Mouse (Mus musculus) forebrain, embryonic 15.5 days (tissue): ENCODE results near the gene Clptm1l. TPM values are rescaled to one million over a fixed set of nuclear protein-coding genes. Genes with fewer than 3 reads are reported as not detected.

Experiments
- ATAC-seq: fragments of 200-750 bp; cut with Nextera tagmentation; replicated peaks from 2 replicates; pipeline ENCODE4 v1.8.0; 2017; ENCODE audit warnings: mild to moderate bottlenecking, moderate TSS enrichment, moderate library complexity
- H3K27ac ChIP-seq: fragments of 300-500 bp; sonication (generic); replicated peaks from 2 replicates; pipeline ENCODE4 v1.5.1; 2015; ENCODE audit warnings: mild to moderate bottlenecking, inconsistent platforms
- H3K27me3 ChIP-seq: fragments of 300-500 bp; sonication (generic); 2 replicates; pipeline ENCODE4 v1.6.1; 2015; ENCODE audit warnings: inconsistent platforms
- H3K36me3 ChIP-seq: fragments of 300-500 bp; sonication (generic); 2 replicates; pipeline ENCODE4 v1.6.1; 2015; ENCODE audit warnings: mild to moderate bottlenecking, inconsistent platforms
- H3K4me1 ChIP-seq: fragments of 300-500 bp; sonication (generic); 2 replicates; pipeline ENCODE4 v1.6.1; 2015; ENCODE audit warnings: inconsistent platforms
- H3K4me2 ChIP-seq: fragments of 300-500 bp; sonication (generic); replicated peaks from 2 replicates; pipeline ENCODE4 v1.6.1; 2015; ENCODE audit warnings: mild to moderate bottlenecking, inconsistent platforms
- H3K4me3 ChIP-seq: fragments of 300-500 bp; sonication (generic); 2 replicates; pipeline ENCODE4 v1.5.1; 2015; ENCODE audit warnings: mild to moderate bottlenecking, inconsistent platforms
- H3K9ac ChIP-seq: fragments of 300-500 bp; sonication (generic); replicated peaks from 2 replicates; pipeline ENCODE4 v1.6.1; 2015; ENCODE audit warnings: mild to moderate bottlenecking, inconsistent platforms
- H3K9me3 ChIP-seq: fragments of 300-500 bp; sonication (generic); 2 replicates; pipeline ENCODE4 v1.6.1; 2016; ENCODE audit warnings: inconsistent platforms
- WGBS: fragments of 180-500 bp; shearing (Covaris S2); methylation state at CpG from one replicate; pipeline ENCODE4 v1.1.7; 2015; ENCODE audit warnings: mixed read lengths; 5-methylcytosine and 5-hydroxymethylcytosine counted together
- polyA plus RNA-seq: library from polyadenylated mRNA; unstranded; fragments of >200 nt; fragmentation: Nextera tagmentation; extraction: Ambion mirVana; gene quantifications from 2 replicates; pipeline ENCODE4 v1.2.1, GENCODE M21; 2015

The Clptm1l gene
- polyA plus RNA-seq: 125 and 130 TPM in 2 replicates

- peak within 1 kb of the TSS; percentile 80 for H3K4me2 ChIP-seq
- peak; percentile 98 for ATAC-seq
- H3K27me3 ChIP-seq: no peaks in the 10 kb centered on the region
- peaks cover 23% of the 10 kb centered on the region for H3K4me1 ChIP-seq
- H3K36me3 ChIP-seq: peaks cover 23% of the 10 kb centered on the region
- peak within 1 kb of the TSS; percentile 92 for H3K9ac ChIP-seq
- peak within 1 kb of the TSS; percentile 89 for H3K4me3 ChIP-seq
- WGBS: under 1% methylated on average over 53 of the region's 53 CpGs
- H3K9me3 ChIP-seq: no peaks in the 10 kb centered on the region
- H3K27ac ChIP-seq: peak within 1 kb of the TSS; percentile 84
Measured at GRCm38 (mm10) chr13:73603522-73604155, at the start of gene Clptm1l. Clptm1l (plus strand) TSS chr13:73604006.

GRCm38 (mm10) chr13:73564201-73564600 is 39.6 kb upstream of the Clptm1l start:
- no peak overlapping the region for H3K27ac ChIP-seq
- H3K4me1 ChIP-seq: no peaks in the 10 kb centered on the region
- no peak overlapping the region for H3K9ac ChIP-seq
- H3K4me3 ChIP-seq: no peak overlapping the region
- 88% methylated on average over 5 of the region's 5 CpGs for WGBS
- no peaks in the 10 kb centered on the region for H3K9me3 ChIP-seq
- H3K4me2 ChIP-seq: no peak overlapping the region
- ATAC-seq: no peak
- H3K36me3 ChIP-seq: no peaks in the 10 kb centered on the region
- H3K27me3 ChIP-seq: no peaks in the 10 kb centered on the region

- Histone ChIP-seq H3K27me3 (no peaks in the 10 kb centered on the region), H3K4me3 (no peak overlapping the region), H3K4me2 (no peak overlapping the region), H3K4me1 (no peaks in the 10 kb centered on the region), H3K27ac (no peak overlapping the region), H3K9me3 (no peaks in the 10 kb centered on the region), H3K36me3 (no peaks in the 10 kb centered on the region), H3K9ac (no peak overlapping the region)
- ATAC-seq: no peak
Measured at GRCm38 (mm10) chr13:73575051-73575450, 28.8 kb upstream of the Clptm1l start.

- Histone ChIP-seq H3K27me3 (no peaks in the 10 kb centered on the region), H3K4me3 (no peak overlapping the region), H3K9me3 (no peaks in the 10 kb centered on the region), H3K27ac (no peak overlapping the region), H3K4me1 (no peaks in the 10 kb centered on the region), H3K9ac (no peak overlapping the region), H3K36me3 (no peaks in the 10 kb centered on the region), H3K4me2 (no peak overlapping the region)
- no peak for ATAC-seq
- WGBS: 76% methylated on average over 2 of the region's 2 CpGs
Measured at GRCm38 (mm10) chr13:73577277-73577676, 26.5 kb upstream of the Clptm1l start.

- H3K27ac ChIP-seq: no peak overlapping the region
- no peaks in the 10 kb centered on the region for H3K9me3 ChIP-seq
- no peak overlapping the region for H3K4me3 ChIP-seq
- WGBS: 88% methylated on average over 3 of the region's 3 CpGs
- H3K9ac ChIP-seq: no peak overlapping the region
- ATAC-seq: no peak
- no peaks in the 10 kb centered on the region for H3K4me1 ChIP-seq
- no peaks in the 10 kb centered on the region for H3K36me3 ChIP-seq
- H3K27me3 ChIP-seq: no peaks in the 10 kb centered on the region
- no peak overlapping the region for H3K4me2 ChIP-seq
Measured at GRCm38 (mm10) chr13:73591488-73591887, 12.3 kb upstream of the Clptm1l start.

- ATAC-seq: no peak
- no peak overlapping the region for H3K27ac ChIP-seq
- H3K9ac ChIP-seq: no peak overlapping the region
- H3K4me3 ChIP-seq: no peak overlapping the region
- no peaks in the 10 kb centered on the region for H3K9me3 ChIP-seq
- H3K4me2 ChIP-seq: no peak overlapping the region
- no peaks in the 10 kb centered on the region for H3K4me1 ChIP-seq
- 36% methylated on average over 2 of the region's 2 CpGs for WGBS
- no peaks in the 10 kb centered on the region for H3K36me3 ChIP-seq
- no peaks in the 10 kb centered on the region for H3K27me3 ChIP-seq
Measured at GRCm38 (mm10) chr13:73592546-73592945, 11.3 kb upstream of the Clptm1l start.

GRCm38 (mm10) chr13:73596276-73596675 is 7.5 kb upstream of the Clptm1l start:
- no peaks in the 10 kb centered on the region for H3K36me3 ChIP-seq
- H3K27ac ChIP-seq: no peak overlapping the region
- H3K9ac ChIP-seq: no peak overlapping the region
- H3K4me1 ChIP-seq: no peaks in the 10 kb centered on the region
- no peaks in the 10 kb centered on the region for H3K9me3 ChIP-seq
- no peak overlapping the region for H3K4me3 ChIP-seq
- no peaks in the 10 kb centered on the region for H3K27me3 ChIP-seq
- no peak for ATAC-seq
- 83% methylated on average over 4 of the region's 4 CpGs for WGBS
- H3K4me2 ChIP-seq: no peak overlapping the region

GRCm38 (mm10) chr13:73600217-73600616 is 3.6 kb upstream of the Clptm1l start:
- no peak for ATAC-seq
- no peak overlapping the region for H3K9ac ChIP-seq
- WGBS: 88% methylated on average over 4 of the region's 4 CpGs
- H3K27me3 ChIP-seq: no peaks in the 10 kb centered on the region
- no peaks in the 10 kb centered on the region for H3K9me3 ChIP-seq
- H3K4me2 ChIP-seq: no peak overlapping the region
- no peak overlapping the region for H3K27ac ChIP-seq
- no peaks in the 10 kb centered on the region for H3K36me3 ChIP-seq
- no peak overlapping the region for H3K4me3 ChIP-seq
- peaks cover 16% of the 10 kb centered on the region for H3K4me1 ChIP-seq

GRCm38 (mm10) chr13:73603046-73603445 is 760 bp upstream of the Clptm1l start:
- H3K4me3 ChIP-seq: peak overlapping the region; percentile 89
- peak; percentile 14; the same call in 1 of the 2 replicates for ATAC-seq
- no peaks in the 10 kb centered on the region for H3K9me3 ChIP-seq
- 54% methylated on average over 4 of the region's 4 CpGs for WGBS
- no peak overlapping the region for H3K27ac ChIP-seq
- H3K27me3 ChIP-seq: no peaks in the 10 kb centered on the region
- peaks cover 19% of the 10 kb centered on the region for H3K36me3 ChIP-seq
- peak overlapping the region; percentile 92 for H3K9ac ChIP-seq
- H3K4me1 ChIP-seq: peaks cover 23% of the 10 kb centered on the region
- H3K4me2 ChIP-seq: peak overlapping the region; percentile 80

- H3K27me3 ChIP-seq: no peaks in the 10 kb centered on the region
- peaks cover 30% of the 10 kb centered on the region for H3K36me3 ChIP-seq
- H3K4me3 ChIP-seq: peak overlapping the region; percentile 89
- WGBS: 4% methylated on average over 39 of the region's 39 CpGs
- peak; percentile 85 for ATAC-seq
- H3K4me1 ChIP-seq: peaks cover 23% of the 10 kb centered on the region
- H3K27ac ChIP-seq: peak overlapping the region; percentile 84
- no peaks in the 10 kb centered on the region for H3K9me3 ChIP-seq
- peak overlapping the region; percentile 80 for H3K4me2 ChIP-seq
- H3K9ac ChIP-seq: peak overlapping the region; percentile 92
Measured at GRCm38 (mm10) chr13:73604156-73604957, 551 bp downstream of the Clptm1l start.

GRCm38 (mm10) chr13:73618406-73618805 is 14.6 kb downstream of the Clptm1l start:
- Histone ChIP-seq H3K27me3 (no peaks in the 10 kb centered on the region), H3K4me3 (no peak overlapping the region), H3K27ac (no peak overlapping the region), H3K36me3 (peaks cover 90% of the 10 kb centered on the region), H3K4me2 (no peak overlapping the region), H3K4me1 (no peaks in the 10 kb centered on the region), H3K9ac (no peak overlapping the region), H3K9me3 (no peaks in the 10 kb centered on the region)
- ATAC-seq: no peak
- WGBS: 92% methylated on average over 5 of the region's 5 CpGs

GRCm38 (mm10) chr13:73620637-73621036 is 16.8 kb downstream of the Clptm1l start:
- no peaks in the 10 kb centered on the region for H3K9me3 ChIP-seq
- H3K36me3 ChIP-seq: peaks cover 68% of the 10 kb centered on the region
- no peak overlapping the region for H3K4me2 ChIP-seq
- no peak overlapping the region for H3K4me3 ChIP-seq
- no peak overlapping the region for H3K9ac ChIP-seq
- no peak for ATAC-seq
- 73% methylated on average over 6 of the region's 6 CpGs for WGBS
- H3K4me1 ChIP-seq: no peaks in the 10 kb centered on the region
- H3K27ac ChIP-seq: no peak overlapping the region
- no peaks in the 10 kb centered on the region for H3K27me3 ChIP-seq
